In genomic region chr9:90076849-90077461, GRCm38 (mm10) we compare ENCODE assay signal across 8 mouse cellular contexts. TPM values are rescaled to one million over a fixed set of nuclear protein-coding genes. Genes with fewer than 3 reads are reported as not detected.
A peak's percentile ranks its signal among the peaks of the same experiment; 100 is the strongest.
DNase-seq lines count a peak whose midpoint lies in the region; ATAC-seq and TF ChIP-seq lines count a peak whose summit lies in the region.

No protein-coding gene starts in this region.

- DNase-seq in adrenal gland, postnatal 25 days = peak; percentile 77
- DNase-seq in layer of hippocampus, adult 8-10 months (ENCODE audit: low spot score in 2 of 2) = peak; percentile 35 to 61
- peak; percentile 89 for DNase-seq in lung, postnatal 36 days
- peak; percentile 37 for DNase-seq in right cerebral cortex, postnatal 25 days
- peak; percentile 76 for DNase-seq in urinary bladder, postnatal 25 days (ENCODE audit: low spot score)

- peak; percentile 84 for TF ChIP-seq CTCF in E14TG2a.4 (conservative IDR thresholded peaks at IDR 0.05; ENCODE audit: low read length)

- H3K4me3 ChIP-seq in E14TG2a.4 (replicated peaks; ENCODE audit: low read length) = no peak overlapping the region

- peaks cover 10% of the 10 kb centered on the region for H3K27me3 ChIP-seq in E14TG2a.4 (ENCODE audit: insufficient read depth, low read length)

- no peaks in the 10 kb centered on the region for H3K9me3 ChIP-seq in E14TG2a.4 (ENCODE audit: low read length)

- H3K36me3 ChIP-seq in E14TG2a.4 (ENCODE audit: insufficient read depth, low read length) = no peaks in the 10 kb centered on the region

- peak; percentile 86 for ATAC-seq in erythroblast, adult 5-6 weeks (replicated peaks; ENCODE audit: low FRiP score, poor library complexity, severe bottlenecking)
- peak; percentile 62 to 71; a peak in 3 of 4 replicates for ATAC-seq in hematopoietic stem cell, adult 5-6 weeks (replicated peaks in 1 of 2; ENCODE audit: insufficient read depth in 1 of 2, low FRiP score in 2 of 2, low TSS enrichment in 1 of 2, low read depth in 1 of 2, poor library complexity in 2 of 2, severe bottlenecking in 2 of 2)

- H3K4me1 ChIP-seq in E14TG2a.4 (replicated peaks; ENCODE audit: low read depth, low read length) = no peaks in the 10 kb centered on the region

RNA-seq across cellular contexts. Expression of gene Ctsh, which starts 23.0 kb away (rescaled TPM):
- 137 and 159 TPM in 2 replicates for total RNA-seq in adrenal gland, postnatal 25 days (2021)
- total RNA-seq in erythroblast, adult 5-6 weeks (2015; ENCODE audit: low replicate concordance) = 61.0 and 131 TPM in 2 replicates
- total RNA-seq in erythroblast, adult 5-6 weeks (2017; ENCODE audit: low replicate concordance) = 25.6 and 30.1 TPM in 2 replicates
- 11.7 and 24.2 TPM in 2 replicates for total RNA-seq in hematopoietic stem cell, adult 5-6 weeks (2017)
- total RNA-seq in layer of hippocampus, adult 8-10 months (2022) = 10 to 100 TPM; 11.7 to 56.6 (median 34.5) TPM

RNA-seq across cellular contexts. Expression of gene Morf4l1, which starts 37.6 kb away (rescaled TPM):
- total RNA-seq in adrenal gland, postnatal 25 days (2021) = 307 and 354 TPM in 2 replicates
- total RNA-seq in erythroblast, adult 5-6 weeks (2015; ENCODE audit: low replicate concordance) = 117 and 134 TPM in 2 replicates
- total RNA-seq in erythroblast, adult 5-6 weeks (2017; ENCODE audit: low replicate concordance) = 130 and 153 TPM in 2 replicates
- 276 and 334 TPM in 2 replicates for total RNA-seq in hematopoietic stem cell, adult 5-6 weeks (2017)
- 100 to 1,000 TPM; 417 to 460 (median 434) TPM for total RNA-seq in layer of hippocampus, adult 8-10 months (2022)

Comparison
In these comparisons a context has a peak if more than half of its experiments do, and no peak if none do; other contexts are left out.
1. DNase-seq: peak in every context shown above with its lines; median percentile 89 in lung, postnatal 36 days; 77 in adrenal gland, postnatal 25 days; 76 in urinary bladder, postnatal 25 days; 48 in layer of hippocampus, adult 8-10 months; 37 in right cerebral cortex, postnatal 25 days.